Mouse (Mus musculus) heart, embryonic 14.5 days (tissue): ENCODE results near the gene Nfil3. TPM values are rescaled to one million over a fixed set of nuclear protein-coding genes. Genes with fewer than 3 reads are reported as not detected.

Experiments
- ATAC-seq: fragments of 200-750 bp; cut with Nextera tagmentation; 2 replicates; pipeline ENCODE4 v1.8.0; 2017; ENCODE audit warnings: low read depth, moderate TSS enrichment; ENCODE audit not compliant: insufficient number of reproducible peaks, insufficient read depth, low FRiP score
- H3K27ac ChIP-seq, 2 experiments: fragments of 200-500 bp in 1 of 2; fragments of 300-500 bp in 1 of 2; sonication (generic) in 1 of 2; replicated peaks in 1 of 2; 2 replicates each; pipeline ENCODE4 v1.5.1; 2012 to 2014; ENCODE audit warnings: low read depth in 2 of 2, low read length in 2 of 2, control low read depth in 1 of 2, mild to moderate bottlenecking in 1 of 2, mixed read lengths in 1 of 2; ENCODE audit not compliant: control insufficient read depth in 1 of 2, insufficient read depth in 1 of 2
- H3K27me3 ChIP-seq: fragments of 300-500 bp; sonication (generic); 2 replicates; pipeline ENCODE4 v1.6.1; 2014; ENCODE audit warnings: mild to moderate bottlenecking, low read length, control low read depth; ENCODE audit not compliant: control insufficient read depth, insufficient read depth
- H3K36me3 ChIP-seq: fragments of 300-500 bp; sonication (generic); 2 replicates; pipeline ENCODE4 v1.6.1; 2014; ENCODE audit warnings: mild to moderate bottlenecking, control low read depth, low read length, mixed read lengths; ENCODE audit not compliant: control insufficient read depth, insufficient read depth
- H3K4me1 ChIP-seq, 2 experiments: fragments of 200-500 bp in 1 of 2; fragments of 300-500 bp in 1 of 2; sonication (generic) in 1 of 2; 2 replicates each; pipeline ENCODE4 v1.6.1; 2012 to 2014; ENCODE audit warnings: low read length in 2 of 2, control low read depth in 1 of 2, mixed read lengths in 1 of 2; ENCODE audit not compliant: control insufficient read depth in 2 of 2, insufficient read depth in 2 of 2
- H3K4me2 ChIP-seq: fragments of 300-500 bp; sonication (generic); 2 replicates; pipeline ENCODE4 v1.6.1; 2014; ENCODE audit warnings: mild to moderate bottlenecking, low read length
- H3K4me3 ChIP-seq, 2 experiments: fragments of 200-500 bp in 1 of 2; fragments of 300-500 bp in 1 of 2; sonication (generic) in 1 of 2; 2 replicates each; pipeline ENCODE4 v1.5.1; 2012 to 2014; ENCODE audit warnings: low read length in 2 of 2, mild to moderate bottlenecking in 2 of 2, control low read depth in 1 of 2, low read depth in 1 of 2, moderate library complexity in 1 of 2; ENCODE audit not compliant: control insufficient read depth in 1 of 2, insufficient read depth in 1 of 2
- H3K9ac ChIP-seq: fragments of 300-500 bp; sonication (generic); 2 replicates; pipeline ENCODE4 v1.6.1; 2014; ENCODE audit warnings: mild to moderate bottlenecking, low read length
- H3K9me3 ChIP-seq: fragments of 300-500 bp; sonication (generic); 2 replicates; pipeline ENCODE4 v1.6.1; 2016; ENCODE audit warnings: low read length, control low read depth; ENCODE audit not compliant: control insufficient read depth
- WGBS: fragments of 180-500 bp; shearing (Covaris S2); extraction: QIAGEN DNeasy Blood & Tissue Kit; methylation state at CpG from one replicate; pipeline ENCODE4 v1.1.7; 2014; 5-methylcytosine and 5-hydroxymethylcytosine counted together
- polyA plus RNA-seq: library from polyadenylated mRNA; unstranded; fragments of >200 nt; fragmentation: Nextera tagmentation; extraction: Ambion mirVana; gene quantifications from 2 replicates; pipeline ENCODE4 v1.2.1, GENCODE M21; 2014

Gene Nfil3
- polyA plus RNA-seq, 1 experiment from 2014 or later: 41.0 TPM

DNA sequence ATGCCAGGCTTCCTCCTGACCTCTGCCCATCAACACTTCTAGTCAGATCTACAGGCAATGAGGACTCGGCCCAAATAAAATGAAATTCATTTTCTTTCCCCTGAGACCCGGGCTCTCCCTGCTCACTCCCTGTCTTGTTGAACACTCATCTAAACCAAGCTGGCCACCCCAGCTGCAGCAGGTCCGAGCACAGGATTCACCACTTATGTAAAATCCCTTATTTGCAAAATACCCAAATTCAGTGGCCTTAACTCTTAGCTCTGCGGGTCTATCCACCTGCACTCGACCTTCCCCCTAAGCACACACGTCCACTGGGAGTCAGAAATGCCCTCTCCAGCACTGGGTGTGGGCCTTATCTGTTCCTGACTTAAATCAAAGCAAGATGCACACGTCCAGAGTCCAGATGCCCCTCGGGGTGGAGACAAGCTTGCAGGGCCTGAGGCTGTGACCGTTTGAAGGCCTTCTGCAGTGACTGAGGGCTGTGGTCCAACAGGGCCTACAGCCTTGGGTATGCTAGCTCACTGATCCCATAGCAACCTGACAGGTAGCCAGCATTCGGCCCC is 61.0 kb downstream of the Nfil3 start:
- Histone ChIP-seq H3K9ac (no peak overlapping the region), H3K4me3 (no peak overlapping the region), H3K9me3 (no peaks in the 10 kb centered on the region), H3K36me3 (peaks cover 10% of the 10 kb centered on the region; the same call in 1 of the 2 replicates), H3K27ac (no peak overlapping the region), H3K4me2 (no peak overlapping the region), H3K4me1 (peaks cover 4 to 21% of the 10 kb centered on the region in 2 experiments), H3K27me3 (no peaks in the 10 kb centered on the region)
- ATAC-seq: no peak
- WGBS: 60% methylated on average over 10 of the region's 10 CpGs

DNA sequence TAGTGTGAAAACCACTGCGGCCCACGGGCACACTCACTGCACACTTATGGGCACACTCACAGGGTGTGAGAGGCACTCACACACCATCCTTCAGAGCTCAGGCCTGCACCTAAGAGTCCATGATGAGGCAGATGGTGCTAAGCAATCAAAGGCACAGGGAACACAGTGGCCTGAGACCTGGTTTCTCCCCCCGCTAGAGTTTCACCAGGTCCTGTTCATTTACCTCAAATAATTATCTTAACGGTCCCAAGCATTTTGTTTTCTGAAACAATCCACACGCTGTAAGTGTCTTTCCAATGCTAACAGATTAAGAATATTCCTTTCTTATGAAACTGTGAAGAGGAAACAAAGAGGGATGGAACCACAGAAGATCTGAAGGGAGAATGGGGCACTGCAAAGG is 62.5 kb downstream of the Nfil3 start:
- Histone ChIP-seq H3K9me3 (no peaks in the 10 kb centered on the region), H3K36me3 (peaks cover 10% of the 10 kb centered on the region; the same call in 1 of the 2 replicates), H3K9ac (no peak overlapping the region), H3K27me3 (no peaks in the 10 kb centered on the region), H3K27ac (no peak overlapping the region), H3K4me3 (no peak overlapping the region), H3K4me2 (no peak overlapping the region), H3K4me1 (peaks cover 4 to 21% of the 10 kb centered on the region in 2 experiments)
- no peak for ATAC-seq
- 91% methylated on average over 5 of the region's 5 CpGs for WGBS

Other genes with a start within 250 kb of the Nfil3 start
- 56.1 and 56.4 TPM in 2 replicates for gene Auh, start 51.4 kb downstream of the Nfil3 start, polyA plus RNA-seq